Mouse (Mus musculus) embryonic facial prominence, embryonic 12.5 days (tissue): Measurements from ENCODE around the gene Tmem42. TPM values are rescaled to one million over a fixed set of nuclear protein-coding genes. Genes with fewer than 3 reads are reported as not detected.

ENCODE experiments used
- ATAC-seq: fragments of 200-750 bp; cut with Nextera tagmentation; 2 replicates; pipeline ENCODE4 v1.8.0; 2017; ENCODE audit not compliant: insufficient number of reproducible peaks, insufficient read depth, low FRiP score, low TSS enrichment
- H3K27ac ChIP-seq: fragments of 300-500 bp; sonication (generic); 2 replicates; pipeline ENCODE4 v1.5.1; 2016; ENCODE audit warnings: mild to moderate bottlenecking
- H3K27me3 ChIP-seq: fragments of 300-500 bp; sonication (generic); 2 replicates; pipeline ENCODE4 v1.6.1; 2016; ENCODE audit warnings: mild to moderate bottlenecking, moderate library complexity
- H3K36me3 ChIP-seq: fragments of 300-500 bp; sonication (generic); 2 replicates; pipeline ENCODE4 v1.6.1; 2016; ENCODE audit warnings: mild to moderate bottlenecking
- H3K4me1 ChIP-seq: fragments of 300-500 bp; sonication (generic); 2 replicates; pipeline ENCODE4 v1.6.1; 2016
- H3K4me2 ChIP-seq: fragments of 300-500 bp; sonication (generic); replicated peaks from 2 replicates; pipeline ENCODE4 v1.6.1; 2016; ENCODE audit warnings: mild to moderate bottlenecking, moderate library complexity
- H3K4me3 ChIP-seq: fragments of 300-500 bp; sonication (generic); 2 replicates; pipeline ENCODE4 v1.5.1; 2016; ENCODE audit warnings: mild to moderate bottlenecking
- H3K9ac ChIP-seq: fragments of 300-500 bp; sonication (generic); 2 replicates; pipeline ENCODE4 v1.6.1; 2016; ENCODE audit warnings: mild to moderate bottlenecking, moderate library complexity
- H3K9me3 ChIP-seq: fragments of 300-500 bp; sonication (generic); 2 replicates; pipeline ENCODE4 v1.6.1; 2016; ENCODE audit warnings: mild to moderate bottlenecking, moderate library complexity
- WGBS: fragments of 180-500 bp; shearing (Covaris S2); methylation state at CpG from one replicate; pipeline ENCODE4 v1.1.7; 2016; 5-methylcytosine and 5-hydroxymethylcytosine counted together
- polyA plus RNA-seq: library from polyadenylated mRNA; unstranded; fragments of >200 nt; fragmentation: Nextera tagmentation; extraction: Ambion mirVana; gene quantifications from 2 replicates; pipeline ENCODE4 v1.2.1, GENCODE M21; 2016

Gene Tmem42
- polyA plus RNA-seq, result 16.8 and 19.5 TPM in 2 replicates

DNA sequence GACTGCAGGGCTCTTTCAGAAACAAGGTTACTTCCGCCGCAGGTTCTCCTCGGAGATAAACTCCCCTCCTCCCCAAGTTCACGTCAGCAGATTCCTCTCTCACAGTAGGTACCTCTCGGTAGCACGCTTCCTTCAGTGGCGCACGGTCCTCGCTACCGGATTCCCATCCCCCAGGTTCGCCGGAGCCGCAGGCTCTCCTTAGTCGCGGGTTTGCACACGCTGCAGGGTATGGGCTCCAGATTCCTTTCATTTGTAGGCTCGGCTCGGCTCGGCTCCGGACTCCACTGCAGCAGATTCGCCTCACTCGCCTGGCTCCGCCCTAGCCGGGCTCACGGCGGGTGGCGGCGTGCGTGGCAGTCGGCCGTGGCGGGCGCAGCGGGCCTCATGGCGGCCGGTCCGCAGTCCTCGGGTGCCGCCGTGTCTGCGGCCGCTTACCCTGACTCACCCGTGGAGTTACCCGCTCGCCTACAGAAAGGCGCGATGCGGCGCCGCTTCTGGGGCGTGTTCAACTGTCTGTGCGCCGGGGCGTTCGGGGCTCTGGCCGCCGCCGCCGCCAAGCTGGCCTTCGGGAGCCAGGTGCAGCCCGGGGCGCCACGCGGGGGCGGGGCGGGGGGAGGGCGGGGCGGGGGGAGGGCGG, at the start of gene Tmem42:
TSS of gene Tmem42 (plus strand) at position 332 of the 637 bp plus-strand sequence.
- H3K4me1 ChIP-seq, result peaks cover 16% of the 10 kb centered on the region; the same call in 1 of the 2 replicates
- no peaks in the 10 kb centered on the region for H3K9me3 ChIP-seq
- peak within 1 kb of the TSS; percentile 86 for H3K27ac ChIP-seq
- H3K36me3 ChIP-seq, result peaks cover 9% of the 10 kb centered on the region; the same call in 1 of the 2 replicates
- ATAC-seq, result peak; percentile 98
- peak within 1 kb of the TSS; percentile 58 for H3K4me3 ChIP-seq
- peak within 1 kb of the TSS; percentile 65 for H3K4me2 ChIP-seq
- H3K9ac ChIP-seq, result peak within 1 kb of the TSS; percentile 59
- H3K27me3 ChIP-seq, result no peaks in the 10 kb centered on the region
- under 1% methylated on average over 59 of the region's 69 CpGs for WGBS

DNA sequence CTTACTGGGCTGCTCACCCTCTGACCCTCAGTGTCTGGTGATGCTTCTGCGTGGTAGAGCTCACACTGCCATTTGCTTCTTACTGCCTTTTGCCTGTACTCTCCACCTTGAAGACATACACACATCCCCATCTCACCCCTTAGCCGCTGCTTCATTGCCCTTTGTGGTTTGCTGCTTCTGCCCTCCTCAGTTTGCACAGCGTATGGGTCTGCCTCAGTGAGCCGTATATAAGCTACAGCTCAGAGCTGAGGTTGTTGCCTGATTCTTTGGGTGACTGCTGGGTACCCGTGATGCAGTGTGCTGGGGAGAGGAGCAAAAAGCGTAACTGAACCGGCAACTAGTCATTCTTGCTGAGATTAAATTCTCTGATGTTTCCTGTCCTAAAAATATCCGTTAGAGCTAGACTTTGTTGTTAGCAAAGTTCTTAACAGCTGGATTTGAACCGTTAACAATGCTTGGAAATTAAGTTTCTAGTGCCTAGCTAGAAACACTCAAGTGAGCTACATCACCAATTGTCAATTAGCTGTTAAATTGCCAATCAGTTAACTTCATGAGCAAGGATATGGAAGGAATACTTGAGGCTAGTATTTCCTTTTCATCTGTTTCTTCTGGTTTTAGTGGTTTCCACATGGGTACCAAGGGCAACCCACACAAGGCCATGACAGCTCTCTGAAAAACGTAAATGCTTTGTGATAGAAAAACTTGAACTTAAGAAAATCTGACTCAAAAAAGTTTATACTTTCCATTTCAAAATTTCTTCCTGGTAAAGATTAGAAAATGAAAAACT, 22.5 kb upstream of the Tmem42 start:
- Histone ChIP-seq H3K9me3 (no peaks in the 10 kb centered on the region), H3K4me2 (no peak overlapping the region), H3K9ac (no peak overlapping the region), H3K4me1 (no peaks in the 10 kb centered on the region), H3K27ac (no peak overlapping the region), H3K4me3 (no peak overlapping the region), H3K36me3 (peaks cover 64% of the 10 kb centered on the region), H3K27me3 (no peaks in the 10 kb centered on the region)
- WGBS, result 91% methylated on average over 10 of the region's 10 CpGs
- ATAC-seq, result no peak

DNA sequence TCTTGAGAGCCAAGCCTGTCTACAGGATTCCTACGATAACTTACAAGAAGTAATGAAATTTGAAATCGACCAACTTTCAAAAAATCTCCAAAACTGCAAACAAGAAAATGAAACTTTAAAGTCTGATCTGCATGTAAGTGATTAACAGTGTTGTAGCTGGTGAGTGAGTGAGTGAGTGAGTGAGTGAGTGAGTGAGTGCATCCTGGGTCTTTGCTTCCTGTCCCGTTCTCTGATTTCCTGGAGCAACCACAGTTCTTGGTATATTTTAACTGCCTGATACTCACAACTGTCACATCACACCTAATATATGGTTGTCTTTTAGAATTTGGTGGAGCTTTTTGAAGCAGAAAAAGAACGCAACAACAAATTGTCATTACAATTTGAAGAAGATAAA, 21.9 kb upstream of the Tmem42 start:
- Histone ChIP-seq H3K36me3 (peaks cover 65% of the 10 kb centered on the region), H3K27me3 (no peaks in the 10 kb centered on the region), H3K4me2 (no peak overlapping the region), H3K4me1 (no peaks in the 10 kb centered on the region), H3K9me3 (no peaks in the 10 kb centered on the region), H3K9ac (no peak overlapping the region), H3K4me3 (no peak overlapping the region), H3K27ac (no peak overlapping the region)
- no peak for ATAC-seq
- 95% methylated on average over 4 of the region's 4 CpGs for WGBS

DNA sequence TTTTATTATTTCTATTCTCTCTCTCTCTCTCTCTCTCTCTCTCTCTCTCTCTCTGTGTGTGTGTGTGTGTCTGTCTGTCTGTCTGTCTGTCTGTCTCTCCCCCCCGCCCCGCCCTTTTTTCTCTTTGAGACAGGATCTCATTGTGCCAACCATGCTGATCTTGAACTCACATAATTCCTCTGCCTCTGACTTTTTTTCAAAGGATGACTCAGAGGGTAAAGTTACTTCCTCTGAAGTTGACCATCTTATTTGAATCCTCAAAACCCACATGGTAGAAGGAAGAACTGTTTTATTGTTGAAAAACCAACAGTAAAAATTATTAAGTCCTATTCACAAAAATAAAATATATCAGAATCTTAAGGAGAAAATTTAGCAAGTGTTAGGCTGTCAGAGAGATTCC, 16.4 kb upstream of the Tmem42 start:
- Histone ChIP-seq H3K36me3 (peaks cover 80% of the 10 kb centered on the region), H3K4me3 (no peak overlapping the region), H3K9me3 (no peaks in the 10 kb centered on the region), H3K4me2 (no peak overlapping the region), H3K4me1 (no peaks in the 10 kb centered on the region), H3K27me3 (no peaks in the 10 kb centered on the region), H3K9ac (no peak overlapping the region), H3K27ac (no peak overlapping the region)
- WGBS, result 100% methylated on average over 2 of the region's 2 CpGs
- ATAC-seq, result no peak

DNA sequence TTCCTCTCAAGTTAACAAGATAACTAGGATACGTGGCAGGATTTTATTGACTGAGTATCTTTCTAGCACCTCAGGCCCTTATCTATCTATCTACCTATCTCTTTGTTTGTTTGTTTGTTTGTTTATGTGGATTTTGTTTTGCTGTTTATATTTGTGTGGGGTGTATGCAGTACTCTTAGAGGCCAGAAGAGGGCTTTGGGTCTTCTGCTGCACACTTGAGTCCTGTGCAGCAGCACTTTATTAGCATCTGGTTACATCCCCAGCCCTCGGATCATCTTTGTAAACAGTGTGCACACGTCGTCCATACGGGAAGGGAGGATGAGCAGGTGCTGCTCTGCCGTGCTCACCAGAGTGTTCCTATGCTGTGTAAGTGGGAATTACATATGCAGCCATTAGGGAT, 15.1 kb upstream of the Tmem42 start:
- Histone ChIP-seq H3K4me2 (no peak overlapping the region), H3K9ac (no peak overlapping the region), H3K4me3 (no peak overlapping the region), H3K9me3 (no peaks in the 10 kb centered on the region), H3K36me3 (peaks cover 79% of the 10 kb centered on the region), H3K27ac (no peak overlapping the region), H3K27me3 (no peaks in the 10 kb centered on the region), H3K4me1 (no peaks in the 10 kb centered on the region)
- 89% methylated on average over 6 of the region's 6 CpGs for WGBS
- ATAC-seq, result no peak

DNA sequence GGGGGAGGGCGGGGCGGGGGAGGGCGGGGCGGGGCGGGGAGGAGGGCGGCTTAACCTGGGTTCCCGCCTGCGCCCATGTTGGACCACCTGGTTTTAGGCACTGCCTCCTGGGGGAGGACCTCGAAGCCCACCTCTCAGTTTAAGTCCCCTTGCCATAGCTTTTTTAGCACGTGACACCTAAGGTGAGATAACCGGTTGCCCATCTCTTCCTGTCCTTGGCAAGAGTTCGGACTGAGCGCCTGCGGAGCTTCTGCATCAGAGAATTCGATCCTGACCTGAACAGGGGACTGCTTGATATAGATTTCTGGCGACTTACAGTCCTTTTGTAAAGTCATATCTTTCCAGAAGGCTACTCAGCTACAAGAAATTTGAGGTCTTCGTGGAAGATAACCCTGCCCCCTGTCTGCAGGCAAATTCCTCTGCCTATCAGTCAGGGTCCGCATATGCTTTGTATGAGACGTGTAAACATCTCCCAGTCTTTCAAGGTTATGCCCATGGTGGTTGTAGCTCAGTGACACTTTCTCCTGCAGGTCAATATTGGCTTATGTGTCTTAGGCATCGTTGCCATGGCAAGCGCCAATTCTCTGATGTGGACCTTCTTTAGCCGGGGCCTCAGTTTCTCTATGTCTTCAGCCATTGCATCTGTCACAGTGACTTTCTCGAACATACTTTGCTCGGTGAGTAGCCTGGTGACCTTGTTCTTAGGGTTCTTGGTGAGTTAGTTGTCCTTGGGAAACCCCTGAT, 682 bp downstream of the Tmem42 start:
- Histone ChIP-seq H3K9me3 (no peaks in the 10 kb centered on the region), H3K4me1 (peaks cover 16% of the 10 kb centered on the region; the same call in 1 of the 2 replicates), H3K36me3 (peaks cover 8% of the 10 kb centered on the region; the same call in 1 of the 2 replicates), H3K9ac (0 out of 2 replicates have a peak overlapping the region, but pooled peaks have one; percentile 59), H3K4me3 (peak overlapping the region; percentile 58), H3K27ac (peak overlapping the region; percentile 86; the same call in 1 of the 2 replicates), H3K4me2 (peak overlapping the region; percentile 65), H3K27me3 (no peaks in the 10 kb centered on the region)
- 40% methylated on average over 19 of the region's 24 CpGs for WGBS
- ATAC-seq, result peak; percentile 19; the same call in 1 of the 2 replicates

DNA sequence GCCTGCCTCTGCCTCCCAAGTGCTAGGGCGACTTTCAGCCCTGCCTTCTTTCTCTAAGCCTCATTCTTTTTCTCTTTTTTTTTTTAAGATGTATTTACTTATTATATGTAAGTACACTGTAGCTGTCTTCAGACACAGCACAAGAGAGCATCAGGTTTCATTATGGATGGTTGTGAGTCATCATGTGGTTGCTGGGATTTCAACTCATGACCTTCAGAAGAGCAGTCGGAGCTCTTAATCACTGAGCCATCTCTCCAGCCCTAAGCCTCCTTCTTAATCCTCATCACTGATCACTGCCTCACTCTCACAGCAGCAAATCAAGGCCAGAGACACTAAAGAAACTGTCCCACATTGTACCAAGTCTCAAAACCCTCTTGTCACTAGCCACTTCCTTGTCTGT, 3.1 kb downstream of the Tmem42 start:
- no peak for ATAC-seq
- H3K27ac ChIP-seq, result no peak overlapping the region
- H3K36me3 ChIP-seq, result no peaks in the 10 kb centered on the region

DNA sequence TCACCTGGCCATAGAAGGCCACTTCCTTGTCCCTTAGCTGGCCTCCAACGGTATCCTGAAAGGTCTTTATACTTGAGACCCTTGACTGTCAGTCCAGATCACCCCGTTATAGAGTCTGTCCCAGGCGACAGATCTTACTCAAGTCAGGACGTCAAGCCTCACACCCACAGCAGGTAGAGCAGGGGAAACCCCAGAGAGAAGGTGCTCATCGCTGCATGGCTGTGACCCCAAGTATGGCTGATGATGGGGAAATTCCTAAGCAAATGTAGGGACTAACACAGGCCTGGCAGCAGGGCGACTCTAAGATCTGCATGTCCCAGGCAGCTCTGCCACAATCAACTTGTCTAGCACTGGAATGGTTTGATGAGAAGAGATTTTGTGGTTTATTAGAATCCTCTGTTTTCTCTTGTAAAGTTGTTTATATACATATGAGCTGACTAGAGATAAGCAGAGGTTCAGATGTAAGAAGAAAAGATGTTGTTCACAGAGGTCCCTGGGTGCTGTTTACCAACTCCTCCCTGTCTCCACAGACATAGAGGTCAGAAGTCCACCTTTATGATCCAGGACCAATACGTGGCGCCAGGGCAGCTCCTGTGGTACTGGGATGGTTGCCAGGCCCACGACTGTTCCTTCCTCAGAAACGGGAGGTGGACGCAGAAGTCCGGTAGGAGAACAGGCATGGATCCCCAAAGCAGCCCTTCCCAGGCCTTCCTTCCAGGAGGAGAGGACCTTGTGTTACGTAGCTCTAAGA, 10.5 kb downstream of the Tmem42 start:
- Histone ChIP-seq H3K9me3 (no peaks in the 10 kb centered on the region), H3K4me1 (no peaks in the 10 kb centered on the region), H3K9ac (no peak overlapping the region), H3K4me3 (no peak overlapping the region), H3K4me2 (no peak overlapping the region), H3K27ac (no peak overlapping the region), H3K36me3 (no peaks in the 10 kb centered on the region), H3K27me3 (no peaks in the 10 kb centered on the region; the same call in 1 of the 2 replicates)
- ATAC-seq, result no peak
- 83% methylated on average over 13 of the region's 13 CpGs for WGBS

More for the DNA sequence above, 3.1 kb downstream of the Tmem42 start:
- Histone ChIP-seq H3K4me1 (peaks cover 15% of the 10 kb centered on the region; the same call in 1 of the 2 replicates), H3K9ac (no peak overlapping the region), H3K9me3 (no peaks in the 10 kb centered on the region), H3K4me3 (no peak overlapping the region), H3K4me2 (no peak overlapping the region), H3K27me3 (no peaks in the 10 kb centered on the region)
- 79% methylated on average over 2 of the region's 2 CpGs for WGBS

DNA sequence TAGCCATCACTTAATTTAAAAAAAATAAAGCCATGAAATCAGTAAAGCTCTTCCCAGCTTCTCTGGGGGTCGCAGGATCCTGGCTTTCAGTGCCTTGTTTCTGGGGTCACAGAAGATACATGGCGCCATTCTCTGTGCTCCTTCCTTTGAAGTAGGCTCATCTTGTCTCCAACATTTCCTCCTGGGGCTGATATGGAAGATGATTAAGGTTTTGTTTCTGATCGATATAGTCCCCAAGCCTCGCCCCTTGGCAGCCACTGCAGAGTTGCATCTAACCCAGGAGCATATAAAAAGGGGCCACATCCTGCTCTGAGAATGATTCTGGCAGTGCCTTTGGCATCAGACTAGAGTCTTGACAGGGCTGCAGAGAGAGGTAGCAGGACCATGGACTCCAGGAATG, 13.3 kb downstream of the Tmem42 start, which contains the start of gene Tgm4:
TSS of gene Tgm4 (plus strand) at position 301 of the 400 bp plus-strand sequence.
- Histone ChIP-seq H3K4me3 (no peak within 1 kb of the TSS), H3K9ac (no peak within 1 kb of the TSS), H3K9me3 (no peaks in the 10 kb centered on the region), H3K27me3 (no peaks in the 10 kb centered on the region; the same call in 1 of the 2 replicates), H3K4me2 (no peak within 1 kb of the TSS), H3K27ac (no peak within 1 kb of the TSS), H3K4me1 (no peaks in the 10 kb centered on the region), H3K36me3 (no peaks in the 10 kb centered on the region)
- ATAC-seq, result no peak
- WGBS, result 89% methylated on average over 4 of the region's 4 CpGs

DNA sequence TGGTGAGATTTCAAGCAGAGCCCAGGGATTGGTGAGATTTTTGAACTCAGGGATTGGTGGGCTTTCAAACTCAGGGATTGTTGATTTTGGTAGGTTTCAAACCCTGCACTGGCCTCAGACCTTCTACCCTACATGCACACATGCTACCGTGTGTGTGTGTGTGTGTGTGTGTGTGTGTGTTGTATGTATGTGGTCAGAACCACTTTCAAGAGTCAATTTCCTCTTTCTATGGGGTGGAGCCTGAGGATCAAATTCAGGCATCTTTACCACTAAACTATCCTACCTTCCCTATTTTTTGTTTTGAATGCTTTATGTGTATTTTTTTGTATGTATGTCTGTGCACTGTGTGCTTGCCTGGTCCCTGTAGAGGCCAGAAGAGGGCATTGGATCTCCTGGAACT, 26.5 kb downstream of the Tmem42 start:
- no peak overlapping the region for H3K27ac ChIP-seq
- H3K27me3 ChIP-seq, result no peaks in the 10 kb centered on the region
- no peaks in the 10 kb centered on the region for H3K9me3 ChIP-seq
- ATAC-seq, result no peak
- H3K4me2 ChIP-seq, result no peak overlapping the region
- no peaks in the 10 kb centered on the region for H3K36me3 ChIP-seq
- no peak overlapping the region for H3K9ac ChIP-seq
- H3K4me3 ChIP-seq, result no peak overlapping the region
- no peaks in the 10 kb centered on the region for H3K4me1 ChIP-seq
- 80% methylated on average over 1 of the region's 1 CpGs for WGBS

DNA sequence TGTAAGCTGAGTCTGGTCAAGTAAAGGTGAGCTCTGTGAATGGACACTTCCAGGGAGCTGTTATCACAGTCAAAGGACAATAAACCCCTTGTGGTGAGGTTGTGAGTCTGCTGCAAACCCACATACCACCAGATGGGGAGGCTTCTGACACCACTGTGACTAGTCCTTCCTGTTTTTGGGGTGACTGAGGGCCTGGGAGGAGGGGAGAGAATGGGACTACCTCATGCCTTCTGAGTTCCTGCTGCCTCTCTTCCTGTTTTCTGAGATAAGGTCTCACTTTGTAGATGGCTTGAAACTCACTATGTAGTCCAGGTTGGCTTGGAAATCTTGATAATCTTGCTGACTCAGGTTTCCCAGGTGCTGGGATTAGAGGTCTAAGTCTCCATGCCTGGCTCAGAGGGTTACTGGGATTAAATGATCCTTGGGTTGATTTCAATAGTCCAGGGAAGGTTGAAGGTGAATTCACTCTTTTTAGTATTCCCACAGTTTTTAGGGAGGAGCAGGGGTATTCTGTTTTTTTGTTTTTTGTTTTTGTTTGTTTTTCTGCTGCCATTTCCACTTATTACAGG, 37.7 kb downstream of the Tmem42 start:
- Histone ChIP-seq H3K9ac (no peak overlapping the region), H3K36me3 (no peaks in the 10 kb centered on the region), H3K4me3 (no peak overlapping the region), H3K4me2 (no peak overlapping the region), H3K27ac (no peak overlapping the region), H3K4me1 (no peaks in the 10 kb centered on the region), H3K27me3 (no peaks in the 10 kb centered on the region), H3K9me3 (no peaks in the 10 kb centered on the region)
- ATAC-seq, result no peak
